Mouse (Mus musculus) lung, postnatal 0 days (tissue): ENCODE measurements around the gene Bcl6.
A peak's percentile ranks its signal among the peaks of the same experiment; 100 is the strongest.

Experiments
- CTCF ChIP-seq: IDR thresholded peaks from 2 replicates; pipeline ENCODE4 v1.5.1; 2016; ENCODE audit warnings: antibody characterized with exemption, mild to moderate bottlenecking
- EP300 ChIP-seq: IDR thresholded peaks from 2 replicates; pipeline ENCODE4 v1.6.1; 2016; ENCODE audit warnings: antibody characterized with exemption, mild to moderate bottlenecking, control low read depth

GRCm38 (mm10) chr16:23991170-23991569 lies 2.5 kb upstream of the Bcl6 start:
- TF ChIP-seq EP300: peak; percentile 52
- peak; percentile 95 for TF ChIP-seq CTCF
